Mouse (Mus musculus) lung, adult 2 months (tissue): ENCODE measurements at regions not wholly inside any gene's neighbourhood (a gene's known extent, or its start where the extent isn't known, plus 50 kb on each side); places are given as distances from the start of the nearest gene placed in this dataset.

Experiments
- DNase-seq: peaks from one replicate; pipeline ENCODE4 v3.0.0; 2022
- H3K4me1 ChIP-seq: fragments of 200-500 bp; 2 replicates; pipeline ENCODE4 v1.6.1; 2011; ENCODE audit warnings: low read length; ENCODE audit not compliant: control insufficient read depth, insufficient read depth
- H3K4me3 ChIP-seq: fragments of 200-500 bp; replicated peaks from 2 replicates; pipeline ENCODE3; 2011; ENCODE audit warnings: low read depth, mild to moderate bottlenecking, control low read depth, low read length; ENCODE audit errors: extremely low read depth
- CTCF ChIP-seq: fragments of 200-500 bp; IDR thresholded peaks from 2 replicates; pipeline ENCODE4 v1.5.1; 2011; ENCODE audit warnings: mild to moderate bottlenecking, low read length, control low read depth; ENCODE audit not compliant: insufficient read depth
- POLR2A ChIP-seq: fragments of 200-500 bp; IDR thresholded peaks from 2 replicates; pipeline ENCODE4 v1.6.1; 2011; ENCODE audit warnings: low read depth, mild to moderate bottlenecking, control low read depth, low read length, borderline replicate concordance; ENCODE audit errors: extremely low read depth
- WGBS: fragments of 180-500 bp; shearing (Covaris S2); methylation state at CpG from one replicate; pipeline ENCODE4 v1.1.7; 2018; 5-methylcytosine and 5-hydroxymethylcytosine counted together

DNA sequence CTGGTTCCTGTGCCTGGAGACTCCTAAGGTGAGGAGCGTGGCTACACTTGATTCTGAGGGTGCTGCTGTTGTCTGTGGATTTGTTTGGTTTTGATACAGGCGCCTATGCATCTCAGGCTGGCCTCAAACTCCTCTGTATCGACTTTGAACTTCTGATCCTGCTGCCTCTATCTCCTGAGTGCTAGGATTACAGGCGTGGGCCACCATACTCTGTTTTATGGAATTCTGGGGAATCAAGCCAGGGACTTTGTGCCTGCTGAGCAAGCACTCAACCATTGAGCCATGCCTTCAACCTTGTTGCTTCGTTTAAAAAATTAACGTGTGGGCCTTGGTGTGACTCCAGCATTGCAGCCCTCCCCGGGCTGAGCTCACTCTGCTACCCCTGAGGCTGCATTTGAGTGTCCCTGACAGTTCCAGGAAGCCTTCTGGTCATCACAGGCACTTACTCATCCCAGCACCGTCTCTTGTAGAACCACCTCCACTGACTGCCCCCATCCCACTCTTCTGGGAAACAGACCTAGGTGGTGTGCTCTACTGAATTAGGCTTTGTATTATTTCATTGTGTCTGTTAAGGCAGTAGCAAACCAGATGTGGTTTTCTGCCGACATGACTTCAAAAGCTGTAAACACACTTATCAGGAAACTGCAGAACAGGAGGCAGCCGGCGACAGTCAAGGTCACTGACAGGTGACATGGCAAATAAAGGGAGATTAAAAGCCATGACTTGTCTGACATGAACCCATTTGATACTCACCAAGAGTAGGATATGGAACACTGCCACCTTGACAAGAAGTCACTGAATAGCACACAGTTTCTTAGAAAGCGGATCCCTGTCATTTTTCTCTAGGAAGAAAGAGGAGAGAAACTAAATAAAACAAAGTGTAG is 363.4 kb downstream of the Rps15a start:
- no peaks in the 10 kb centered on the region for H3K4me1 ChIP-seq
- TF ChIP-seq POLR2A (no peak), CTCF (no peak)
- H3K4me3 ChIP-seq: no peak overlapping the region
- no peak for DNase-seq
- 38% methylated on average over 12 of the region's 12 CpGs for WGBS

DNA sequence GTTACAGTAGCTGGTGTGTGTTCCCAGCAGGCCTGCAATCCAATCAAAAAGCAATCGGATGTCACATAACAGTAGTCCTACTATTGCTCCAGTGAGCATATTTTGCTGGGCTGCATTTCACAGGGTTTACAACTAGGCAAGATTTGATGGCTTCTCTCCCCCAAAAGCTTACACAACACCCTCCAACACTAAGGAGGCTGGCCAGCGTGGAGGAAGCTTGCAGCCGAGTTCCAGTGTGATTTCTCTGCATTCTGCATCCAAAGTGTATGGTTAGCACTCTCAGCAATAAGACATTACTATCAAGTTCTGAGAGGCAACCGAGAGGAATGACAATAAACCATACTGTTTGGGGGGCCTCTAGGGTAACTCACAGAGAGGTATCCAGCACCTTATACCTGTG is 367.2 kb downstream of the Xylt1 start:
- no peak overlapping the region for H3K4me3 ChIP-seq
- WGBS: 70% methylated on average over 4 of the region's 4 CpGs
- H3K4me1 ChIP-seq: no peaks in the 10 kb centered on the region
- no peak for DNase-seq
- TF ChIP-seq POLR2A (no peak), CTCF (no peak)

DNA sequence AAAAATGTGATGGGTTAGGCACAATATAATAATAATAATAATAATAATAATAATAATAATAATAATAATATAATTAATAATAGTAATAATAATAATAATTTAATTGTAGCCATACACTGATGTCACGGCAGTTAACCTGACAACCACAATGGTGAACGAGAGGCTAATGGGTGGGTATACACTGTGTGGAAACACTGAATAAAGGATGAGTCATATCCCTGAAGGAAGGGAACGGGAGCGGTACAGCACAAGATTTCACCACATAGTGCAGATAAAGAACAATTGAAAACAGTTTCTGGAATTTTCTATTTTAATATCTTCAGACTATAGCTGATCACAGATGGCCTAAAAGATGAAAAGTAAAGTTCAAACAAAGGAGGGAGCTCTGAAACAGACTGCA is 365.6 kb downstream of the Xylt1 start:
- WGBS: 64% methylated on average over 4 of the region's 4 CpGs
- no peak for DNase-seq
- Histone ChIP-seq H3K4me1 (no peaks in the 10 kb centered on the region), H3K4me3 (no peak overlapping the region)
- TF ChIP-seq POLR2A: no peak
- TF ChIP-seq CTCF: no peak

DNA sequence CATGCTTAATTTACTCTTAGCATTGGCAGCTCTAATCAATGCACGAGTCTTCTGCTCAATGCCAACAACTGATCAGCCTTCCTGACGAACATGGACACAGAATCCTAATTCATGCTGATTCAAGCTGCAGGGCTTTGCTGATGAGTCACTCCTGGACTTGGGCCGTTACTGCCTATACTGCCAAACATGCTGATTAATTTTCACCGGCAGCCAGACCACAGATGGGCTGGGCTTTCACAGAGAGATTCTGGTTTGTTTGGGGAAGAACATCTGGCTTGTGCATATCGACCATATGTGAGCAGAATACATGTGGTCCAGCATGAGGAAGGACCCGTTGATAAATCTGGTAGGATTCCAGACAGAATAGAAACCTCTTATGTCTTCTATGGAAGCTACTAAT is 358.9 kb downstream of the Xylt1 start:
- no peaks in the 10 kb centered on the region for H3K4me1 ChIP-seq
- WGBS: 44% methylated on average over 6 of the region's 6 CpGs
- no peak for DNase-seq
- TF ChIP-seq CTCF: no peak
- TF ChIP-seq POLR2A: no peak
- no peak overlapping the region for H3K4me3 ChIP-seq

DNA sequence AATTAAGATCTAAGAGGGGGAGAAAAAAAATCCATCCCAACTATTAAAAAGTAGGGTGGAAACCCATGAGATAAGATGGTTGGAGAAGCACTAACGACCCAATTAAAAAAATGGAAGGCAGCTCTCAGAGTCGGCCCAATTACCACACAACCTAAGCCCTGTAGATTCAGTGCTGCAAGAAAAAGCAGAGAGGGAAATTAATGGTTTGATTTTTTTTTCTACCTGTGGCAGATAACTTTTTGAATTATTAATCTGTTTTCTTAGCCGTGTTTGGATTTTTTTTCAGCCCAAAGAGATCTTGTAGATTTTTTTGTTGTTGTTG is 354.9 kb downstream of the Xylt1 start:
- H3K4me3 ChIP-seq: no peak overlapping the region
- DNase-seq: no peak
- TF ChIP-seq POLR2A: no peak
- TF ChIP-seq CTCF: no peak
- WGBS: 81% methylated on average over 3 of the region's 3 CpGs
- no peaks in the 10 kb centered on the region for H3K4me1 ChIP-seq

DNA sequence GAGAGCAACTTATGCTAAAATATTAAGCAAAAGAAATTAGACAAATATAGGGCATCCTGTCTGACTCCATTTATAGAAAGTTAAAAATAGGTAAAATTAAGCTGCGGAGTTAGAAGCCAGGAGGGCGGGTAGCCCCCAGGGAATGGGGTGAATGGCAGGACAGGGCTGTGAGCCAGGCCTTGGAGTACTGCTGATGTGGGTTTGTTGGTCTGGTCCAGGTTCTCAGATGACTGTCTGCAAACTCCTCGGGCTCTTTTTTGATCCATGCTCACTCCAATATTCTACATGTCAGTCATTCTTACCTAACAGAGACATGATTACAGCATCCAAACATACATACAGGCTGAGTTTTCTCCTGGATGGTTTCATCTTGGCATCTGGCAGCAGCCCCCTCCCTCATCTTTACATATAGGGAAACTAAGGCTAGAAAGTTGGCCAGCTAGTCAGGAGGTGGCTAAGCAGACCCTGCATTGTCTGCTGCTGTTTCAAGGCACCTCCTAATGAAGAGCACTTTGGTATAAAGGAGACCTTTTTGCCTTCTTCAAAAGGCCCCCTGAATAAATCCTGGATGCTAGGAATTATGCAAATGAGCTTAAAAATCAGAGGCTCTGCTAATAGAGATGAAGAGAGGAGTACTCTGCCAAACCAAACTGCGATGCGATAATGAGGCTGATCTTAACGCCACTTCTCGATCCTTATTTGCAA is 354.4 kb downstream of the Xylt1 start:
- WGBS: 89% methylated on average over 7 of the region's 7 CpGs
- Histone ChIP-seq H3K4me3 (no peak overlapping the region), H3K4me1 (no peaks in the 10 kb centered on the region)
- no peak for TF ChIP-seq POLR2A
- TF ChIP-seq CTCF: no peak
- no peak for DNase-seq

DNA sequence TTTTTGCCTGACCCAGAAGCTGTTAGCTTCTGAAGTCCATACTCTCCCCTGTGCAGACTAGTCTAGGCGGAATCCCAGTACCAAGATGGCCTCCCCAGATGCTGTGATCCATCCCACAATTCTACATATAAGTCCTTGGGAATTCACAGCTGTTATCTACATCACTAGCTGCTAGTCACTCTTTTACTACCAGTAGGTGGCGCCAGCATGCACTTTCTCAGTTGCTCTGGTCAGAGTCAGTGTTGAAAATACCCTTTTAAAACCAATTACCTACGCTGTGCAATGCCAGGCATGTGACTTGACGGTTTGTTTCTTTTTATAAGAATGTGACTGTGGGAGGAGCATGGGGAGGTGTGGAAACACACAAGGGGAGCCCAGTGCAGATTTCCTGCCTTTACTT is 348.3 kb downstream of the Xylt1 start:
- DNase-seq: no peak
- Histone ChIP-seq H3K4me1 (no peaks in the 10 kb centered on the region), H3K4me3 (no peak overlapping the region)
- no peak for TF ChIP-seq POLR2A
- TF ChIP-seq CTCF: no peak
- WGBS: 77% methylated on average over 4 of the region's 4 CpGs
